Mouse (Mus musculus): ENCODE measurements at regions not wholly inside any gene's neighbourhood (a gene's known extent, or its start where the extent isn't known, plus 50 kb on each side); places are given as distances from the start of the nearest gene placed in this dataset.

- DNase-seq (ENCODE audit: low read depth, low spot score) = peak; percentile 72
Observed at GRCm38 (mm10) chr2:172773176-172773575, 166.9 kb downstream of the Bmp7 start.

- no peak for DNase-seq (ENCODE audit: low read depth, low spot score)
Observed at GRCm38 (mm10) chr2:172776485-172776884, 163.6 kb downstream of the Bmp7 start.

- peak; percentile 59 for DNase-seq (ENCODE audit: low read depth, low spot score)
Observed at GRCm38 (mm10) chr2:172777774-172778173, 162.3 kb downstream of the Bmp7 start.

- no peak for DNase-seq (ENCODE audit: low read depth, low spot score)
Observed at GRCm38 (mm10) chr2:172779096-172779495, 161.0 kb downstream of the Bmp7 start.

- DNase-seq (ENCODE audit: low read depth, low spot score) = no peak
Observed at GRCm38 (mm10) chr2:172782686-172783085, 157.4 kb downstream of the Bmp7 start.

GRCm38 (mm10) chr2:172786297-172786696, 153.8 kb downstream of the Bmp7 start:
- no peak for DNase-seq (ENCODE audit: low read depth, low spot score)

GRCm38 (mm10) chr2:172787203-172787944, 152.7 kb downstream of the Bmp7 start:
- DNase-seq (ENCODE audit: low read depth, low spot score) = no peak

- DNase-seq (ENCODE audit: low read depth, low spot score) = no peak
Observed at GRCm38 (mm10) chr2:172789260-172789659, 150.9 kb downstream of the Bmp7 start.

- no peak for DNase-seq (ENCODE audit: low read depth, low spot score)
Observed at GRCm38 (mm10) chr2:172792555-172792954, 147.6 kb downstream of the Bmp7 start.

- no peak for DNase-seq (ENCODE audit: low read depth, low spot score)
Observed at GRCm38 (mm10) chr2:172793991-172794390, 146.1 kb downstream of the Bmp7 start.

GRCm38 (mm10) chr2:172794771-172795170, 145.3 kb downstream of the Bmp7 start:
- peak; percentile 38 for DNase-seq (ENCODE audit: low read depth, low spot score)

- DNase-seq (ENCODE audit: low read depth, low spot score) = no peak
Observed at GRCm38 (mm10) chr2:172796104-172796503, 144.0 kb downstream of the Bmp7 start.

GRCm38 (mm10) chr2:172796955-172797354, 143.2 kb downstream of the Bmp7 start:
- DNase-seq (ENCODE audit: low read depth, low spot score) = no peak

- no peak for DNase-seq (ENCODE audit: low read depth, low spot score)
Observed at GRCm38 (mm10) chr2:172799951-172800350, 140.2 kb downstream of the Bmp7 start.

- DNase-seq (ENCODE audit: low read depth, low spot score) = no peak
Observed at GRCm38 (mm10) chr2:172800801-172801200, 139.3 kb downstream of the Bmp7 start.

GRCm38 (mm10) chr2:172801804-172802203, 138.3 kb downstream of the Bmp7 start:
- no peak for DNase-seq (ENCODE audit: low read depth, low spot score)

GRCm38 (mm10) chr2:172807446-172807845, 132.7 kb downstream of the Bmp7 start:
- DNase-seq (ENCODE audit: low read depth, low spot score) = no peak

- peak; percentile 56 for DNase-seq (ENCODE audit: low read depth, low spot score)
Observed at GRCm38 (mm10) chr2:172809306-172809705, 130.8 kb downstream of the Bmp7 start.

- DNase-seq (ENCODE audit: low read depth, low spot score) = no peak
Observed at GRCm38 (mm10) chr2:172813319-172813718, 126.8 kb downstream of the Bmp7 start.

GRCm38 (mm10) chr2:172813906-172814305, 126.2 kb downstream of the Bmp7 start:
- DNase-seq (ENCODE audit: low read depth, low spot score) = no peak

GRCm38 (mm10) chr2:172815146-172815545, 125.0 kb downstream of the Bmp7 start:
- no peak for DNase-seq (ENCODE audit: low read depth, low spot score)

GRCm38 (mm10) chr2:172817058-172817745, 122.9 kb downstream of the Bmp7 start:
- DNase-seq (ENCODE audit: low read depth, low spot score) = no peak
